Mouse (Mus musculus) heart, embryonic 13.5 days (tissue): ENCODE measurements around the gene Smyd4. TPM values are rescaled to one million over a fixed set of nuclear protein-coding genes. Genes with fewer than 3 reads are reported as not detected.

Experiments
- ATAC-seq: fragments of 200-750 bp; cut with Nextera tagmentation; 2 replicates; pipeline ENCODE4 v1.8.0; 2017; ENCODE audit warnings: moderate TSS enrichment; ENCODE audit not compliant: insufficient number of reproducible peaks, low FRiP score, low TSS enrichment; ENCODE audit errors: extremely low read depth
- H3K27ac ChIP-seq: fragments of 300-500 bp; sonication (generic); replicated peaks from 2 replicates; pipeline ENCODE4 v1.5.1; 2015; ENCODE audit warnings: moderate library complexity, mild to moderate bottlenecking, inconsistent platforms
- H3K27me3 ChIP-seq: fragments of 300-500 bp; sonication (generic); replicated peaks from 2 replicates; pipeline ENCODE4 v1.6.1; 2015; ENCODE audit warnings: mild to moderate bottlenecking, inconsistent platforms
- H3K36me3 ChIP-seq: fragments of 300-500 bp; sonication (generic); 2 replicates; pipeline ENCODE4 v1.6.1; 2015; ENCODE audit warnings: mild to moderate bottlenecking, inconsistent platforms
- H3K4me1 ChIP-seq: fragments of 300-500 bp; sonication (generic); 2 replicates; pipeline ENCODE4 v1.6.1; 2015; ENCODE audit warnings: inconsistent platforms
- H3K4me2 ChIP-seq: fragments of 300-500 bp; sonication (generic); 2 replicates; pipeline ENCODE4 v1.6.1; 2015; ENCODE audit warnings: inconsistent platforms, mild to moderate bottlenecking, moderate library complexity
- H3K4me3 ChIP-seq: fragments of 300-500 bp; sonication (generic); 2 replicates; pipeline ENCODE4 v1.5.1; 2015; ENCODE audit warnings: moderate library complexity, mild to moderate bottlenecking, inconsistent platforms
- H3K9ac ChIP-seq: fragments of 300-500 bp; sonication (generic); 2 replicates; pipeline ENCODE4 v1.6.1; 2015; ENCODE audit warnings: inconsistent platforms, mild to moderate bottlenecking, moderate library complexity
- H3K9me3 ChIP-seq: fragments of 300-500 bp; sonication (generic); 2 replicates; pipeline ENCODE4 v1.6.1; 2016; ENCODE audit warnings: inconsistent platforms
- WGBS: fragments of 180-500 bp; shearing (Covaris S2); methylation state at CpG from one replicate; pipeline ENCODE4 v1.1.7; 2015; ENCODE audit warnings: mixed read lengths; 5-methylcytosine and 5-hydroxymethylcytosine counted together
- polyA plus RNA-seq: library from polyadenylated mRNA; unstranded; fragments of >200 nt; fragmentation: Nextera tagmentation; extraction: Ambion mirVana; gene quantifications from 2 replicates; pipeline ENCODE4 v1.2.1, GENCODE M21; 2015

Smyd4 gene
- polyA plus RNA-seq, 1 experiment from 2014 or later = 12.9 TPM

GRCm38 (mm10) chr11:75439363-75439762 lies 91.1 kb downstream of the Smyd4 start, which contains the start of gene Serpinf2:
Serpinf2 (minus strand) TSS chr11:75439591.
- H3K27ac ChIP-seq = no peak within 1 kb of the TSS
- H3K4me1 ChIP-seq = 0 out of 2 replicates have a peak, but pooled peaks cover 5% of the 10 kb centered on the region
- H3K27me3 ChIP-seq = no peaks in the 10 kb centered on the region
- ATAC-seq = no peak
- H3K4me2 ChIP-seq = no peak within 1 kb of the TSS
- 85% methylated on average over 6 of the region's 6 CpGs for WGBS
- no peak within 1 kb of the TSS for H3K4me3 ChIP-seq
- H3K9ac ChIP-seq = no peak within 1 kb of the TSS
- H3K9me3 ChIP-seq = peaks cover 2% of the 10 kb centered on the region; the same call in 1 of the 2 replicates
- H3K36me3 ChIP-seq = peaks cover 30% of the 10 kb centered on the region

GRCm38 (mm10) chr11:75439951-75440350 lies 91.7 kb downstream of the Smyd4 start:
- H3K4me2 ChIP-seq = no peak overlapping the region
- 0 out of 2 replicates have a peak, but pooled peaks cover 5% of the 10 kb centered on the region for H3K4me1 ChIP-seq
- no peak overlapping the region for H3K27ac ChIP-seq
- no peaks in the 10 kb centered on the region for H3K9me3 ChIP-seq
- H3K36me3 ChIP-seq = peaks cover 36% of the 10 kb centered on the region
- no peak overlapping the region for H3K9ac ChIP-seq
- no peak overlapping the region for H3K4me3 ChIP-seq
- H3K27me3 ChIP-seq = no peaks in the 10 kb centered on the region
- 77% methylated on average over 3 of the region's 3 CpGs for WGBS
- no peak for ATAC-seq

DNA sequence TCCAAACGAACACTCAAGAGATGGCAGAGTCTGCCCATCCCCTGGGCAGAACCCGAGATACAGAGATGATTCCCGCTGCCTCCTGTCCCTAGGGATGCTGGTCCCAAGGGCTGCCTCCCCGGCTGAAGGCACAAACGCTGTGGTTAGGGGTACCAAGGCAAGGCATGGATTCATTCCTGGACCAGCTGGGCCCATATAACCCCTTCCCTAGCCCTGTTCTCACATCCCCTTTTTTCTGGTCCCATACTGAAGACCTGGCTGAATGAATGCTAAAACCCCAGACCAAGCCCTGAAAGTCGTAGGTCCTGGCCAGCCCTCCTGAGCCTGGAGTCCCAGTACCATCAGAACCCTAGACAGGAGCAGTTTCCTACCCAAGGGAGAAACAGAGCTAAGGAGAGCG lies 92.8 kb downstream of the Smyd4 start:
- no peak overlapping the region for H3K9ac ChIP-seq
- H3K4me3 ChIP-seq = no peak overlapping the region
- H3K36me3 ChIP-seq = peaks cover 47% of the 10 kb centered on the region
- no peaks in the 10 kb centered on the region for H3K27me3 ChIP-seq
- H3K27ac ChIP-seq = no peak overlapping the region
- no peaks in the 10 kb centered on the region for H3K9me3 ChIP-seq
- H3K4me2 ChIP-seq = no peak overlapping the region
- WGBS = 84% methylated on average over 7 of the region's 7 CpGs
- H3K4me1 ChIP-seq = 0 out of 2 replicates have a peak, but pooled peaks cover 5% of the 10 kb centered on the region
- no peak for ATAC-seq

DNA sequence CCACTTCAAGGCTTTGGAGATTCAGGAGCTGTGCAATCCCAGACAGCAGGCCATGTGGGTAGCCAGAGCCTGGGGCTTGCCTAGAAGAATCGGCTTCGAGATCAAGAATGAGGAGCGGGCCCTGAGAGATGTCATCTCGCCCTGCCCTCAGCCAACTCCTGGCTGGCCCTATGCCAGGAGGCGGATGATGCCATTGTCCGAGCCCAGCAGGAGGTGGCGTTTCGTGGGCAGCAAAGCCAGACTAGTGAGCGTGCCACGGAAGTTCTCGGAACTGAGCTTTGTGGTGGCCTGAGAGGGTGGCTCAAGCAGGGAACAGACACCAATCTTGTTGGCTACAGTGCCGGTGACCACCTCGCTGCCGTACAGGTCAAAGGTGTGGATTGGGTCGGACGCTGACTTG lies 93.4 kb downstream of the Smyd4 start:
- no peaks in the 10 kb centered on the region for H3K9me3 ChIP-seq
- WGBS = 88% methylated on average over 16 of the region's 16 CpGs
- 0 out of 2 replicates have a peak, but pooled peaks cover 5% of the 10 kb centered on the region for H3K4me1 ChIP-seq
- ATAC-seq = no peak
- H3K27ac ChIP-seq = no peak overlapping the region
- no peak overlapping the region for H3K9ac ChIP-seq
- H3K4me2 ChIP-seq = no peak overlapping the region
- peaks cover 52% of the 10 kb centered on the region for H3K36me3 ChIP-seq
- no peak overlapping the region for H3K4me3 ChIP-seq
- no peaks in the 10 kb centered on the region for H3K27me3 ChIP-seq

GRCm38 (mm10) chr11:75443711-75444110 lies 95.5 kb downstream of the Smyd4 start:
- no peak overlapping the region for H3K4me3 ChIP-seq
- H3K9ac ChIP-seq = no peak overlapping the region
- H3K9me3 ChIP-seq = no peaks in the 10 kb centered on the region
- H3K4me2 ChIP-seq = no peak overlapping the region
- 66% methylated on average over 8 of the region's 8 CpGs for WGBS
- peaks cover 73% of the 10 kb centered on the region for H3K36me3 ChIP-seq
- no peak for ATAC-seq
- no peaks in the 10 kb centered on the region for H3K4me1 ChIP-seq
- H3K27ac ChIP-seq = no peak overlapping the region
- no peaks in the 10 kb centered on the region for H3K27me3 ChIP-seq

- WGBS = 75% methylated on average over 3 of the region's 3 CpGs
- no peak for ATAC-seq
- peak overlapping the region; percentile 34; the same call in 1 of the 2 replicates for H3K4me2 ChIP-seq
- no peak overlapping the region for H3K4me3 ChIP-seq
- no peaks in the 10 kb centered on the region for H3K27me3 ChIP-seq
- H3K9me3 ChIP-seq = no peaks in the 10 kb centered on the region
- H3K4me1 ChIP-seq = peaks cover 22% of the 10 kb centered on the region
- peaks cover 76% of the 10 kb centered on the region for H3K36me3 ChIP-seq
- no peak overlapping the region for H3K27ac ChIP-seq
- H3K9ac ChIP-seq = no peak overlapping the region
Measured at GRCm38 (mm10) chr11:75448575-75448974, 100.3 kb downstream of the Smyd4 start.

GRCm38 (mm10) chr11:75449695-75450094 lies 101.5 kb downstream of the Smyd4 start:
- H3K9me3 ChIP-seq = no peaks in the 10 kb centered on the region
- no peaks in the 10 kb centered on the region for H3K27me3 ChIP-seq
- H3K4me2 ChIP-seq = peak overlapping the region; percentile 34
- WGBS = 62% methylated on average over 7 of the region's 7 CpGs
- H3K4me1 ChIP-seq = peaks cover 29% of the 10 kb centered on the region
- 0 out of 2 replicates have a peak overlapping the region, but pooled peaks have one; percentile 4 for H3K4me3 ChIP-seq
- H3K27ac ChIP-seq = no peak overlapping the region
- peak overlapping the region; percentile 21; the same call in 1 of the 2 replicates for H3K9ac ChIP-seq
- peaks cover 65% of the 10 kb centered on the region for H3K36me3 ChIP-seq
- ATAC-seq = no peak

DNA sequence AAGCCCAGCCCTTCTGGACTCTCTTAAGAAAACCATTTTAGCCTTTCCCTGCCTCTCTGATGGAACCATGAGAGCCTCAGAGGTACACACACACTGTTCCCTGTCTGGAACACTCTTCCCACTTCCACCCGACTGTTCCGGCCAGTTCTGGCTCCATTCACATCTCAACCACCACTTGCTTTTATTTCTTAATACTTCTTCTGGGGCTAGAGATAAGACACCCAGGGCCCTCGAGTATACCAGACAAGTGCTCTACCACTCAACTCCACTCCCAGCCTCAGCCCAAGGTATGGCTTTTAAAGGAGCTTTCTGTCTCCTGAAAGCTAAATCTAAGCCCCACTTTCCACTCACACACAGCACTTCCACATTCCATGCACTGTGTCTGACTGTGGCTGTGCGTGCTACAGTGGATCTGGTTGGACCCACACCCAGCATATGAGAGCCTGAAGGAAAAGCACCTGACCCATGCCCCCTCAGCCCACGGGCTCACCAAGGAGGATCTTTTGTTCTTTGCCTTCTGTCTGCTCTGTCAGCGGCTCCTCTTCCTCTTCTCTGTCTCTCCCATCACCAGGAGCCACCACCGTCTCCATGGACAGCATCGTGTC lies 102.2 kb downstream of the Smyd4 start:
- no peaks in the 10 kb centered on the region for H3K27me3 ChIP-seq
- H3K27ac ChIP-seq = no peak overlapping the region
- peaks cover 35% of the 10 kb centered on the region for H3K4me1 ChIP-seq
- peaks cover 58% of the 10 kb centered on the region for H3K36me3 ChIP-seq
- H3K4me2 ChIP-seq = peak overlapping the region; percentile 34
- H3K4me3 ChIP-seq = 0 out of 2 replicates have a peak overlapping the region, but pooled peaks have one; percentile 5
- H3K9ac ChIP-seq = peak overlapping the region; percentile 61; the same call in 1 of the 2 replicates
- WGBS = 68% methylated on average over 8 of the region's 8 CpGs
- no peak for ATAC-seq
- no peaks in the 10 kb centered on the region for H3K9me3 ChIP-seq

DNA sequence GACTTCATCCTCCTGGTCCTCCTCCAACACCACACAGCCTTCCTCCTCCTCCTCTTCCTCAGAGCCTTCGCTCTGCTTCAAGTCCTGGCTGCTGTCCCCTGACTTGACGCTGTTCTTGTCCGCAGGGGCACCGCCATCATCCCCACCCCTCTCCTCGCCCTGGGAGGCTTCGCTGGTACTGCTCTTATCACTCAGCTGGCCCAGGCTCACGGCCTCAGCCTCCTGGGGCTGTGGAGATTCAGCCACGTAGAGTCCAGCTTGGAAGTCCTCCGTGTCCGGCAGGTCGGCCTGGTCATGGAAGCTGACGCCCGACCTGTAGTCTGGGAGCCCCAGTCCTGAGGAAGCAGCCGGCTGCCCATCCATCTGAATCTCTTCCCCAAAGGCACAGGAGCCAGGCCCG lies 102.7 kb downstream of the Smyd4 start:
- Histone ChIP-seq H3K27ac (no peak overlapping the region), H3K4me2 (peak overlapping the region; percentile 34)

GRCm38 (mm10) chr11:75452081-75452480 lies 103.8 kb downstream of the Smyd4 start:
- Histone ChIP-seq H3K27me3 (no peaks in the 10 kb centered on the region), H3K9me3 (no peaks in the 10 kb centered on the region), H3K36me3 (peaks cover 42% of the 10 kb centered on the region), H3K4me2 (no peak overlapping the region), H3K27ac (no peak overlapping the region), H3K9ac (no peak overlapping the region), H3K4me3 (no peak overlapping the region), H3K4me1 (peaks cover 35% of the 10 kb centered on the region)
- ATAC-seq = no peak
- WGBS = 86% methylated on average over 8 of the region's 8 CpGs

More for the DNA sequence above, 102.7 kb downstream of the Smyd4 start:
- Histone ChIP-seq H3K4me1 (peaks cover 35% of the 10 kb centered on the region), H3K9me3 (no peaks in the 10 kb centered on the region), H3K9ac (peak overlapping the region; percentile 61), H3K27me3 (no peaks in the 10 kb centered on the region), H3K36me3 (peaks cover 53% of the 10 kb centered on the region), H3K4me3 (0 out of 2 replicates have a peak overlapping the region, but pooled peaks have one; percentile 5)
- no peak for ATAC-seq
- 75% methylated on average over 15 of the region's 15 CpGs for WGBS

DNA sequence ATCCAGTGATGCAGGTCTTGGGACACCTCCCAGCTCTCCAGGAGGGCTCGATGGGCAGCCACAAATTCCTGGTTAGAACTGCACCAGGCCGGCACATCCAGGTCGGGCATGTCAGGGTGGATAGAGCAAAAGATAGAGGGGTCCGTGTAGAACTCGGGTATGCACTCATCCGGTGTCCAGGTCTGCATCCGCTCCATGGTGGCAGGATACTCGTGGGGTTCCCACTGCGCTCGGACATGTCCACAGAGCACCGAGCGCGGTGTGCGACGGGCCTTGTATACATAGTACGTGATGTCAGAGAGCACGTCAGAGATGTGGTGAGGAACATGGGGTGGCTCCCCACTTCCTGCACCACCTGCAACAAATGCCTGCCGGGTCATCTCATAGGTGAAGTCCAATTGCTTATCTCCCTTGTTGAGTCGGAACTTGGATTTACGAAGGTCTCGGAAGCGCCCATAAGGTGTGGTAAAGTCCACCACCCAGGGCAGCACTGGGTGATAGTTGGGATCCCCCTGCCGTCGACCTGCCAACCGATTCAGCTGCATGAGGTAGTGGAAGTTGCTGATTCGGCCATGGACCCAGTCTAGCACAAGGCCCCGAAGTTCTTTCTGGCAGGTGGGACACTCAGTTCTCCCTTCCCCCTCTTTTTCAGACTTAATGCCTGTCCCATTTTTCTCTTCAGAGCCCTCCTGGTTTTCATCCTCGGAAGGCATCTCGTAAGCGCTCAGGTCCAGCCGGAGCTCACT lies 104.8 kb downstream of the Smyd4 start:
- H3K4me2 ChIP-seq = peak overlapping the region; percentile 100
- ATAC-seq = no peak
- no peaks in the 10 kb centered on the region for H3K27me3 ChIP-seq
- peaks cover 35% of the 10 kb centered on the region for H3K4me1 ChIP-seq
- no peaks in the 10 kb centered on the region for H3K9me3 ChIP-seq
- peaks cover 33% of the 10 kb centered on the region for H3K36me3 ChIP-seq
- H3K4me3 ChIP-seq = peak overlapping the region; percentile 65; the same call in 1 of the 2 replicates
- H3K27ac ChIP-seq = no peak overlapping the region
- peak overlapping the region; percentile 88; the same call in 1 of the 2 replicates for H3K9ac ChIP-seq
- 88% methylated on average over 31 of the region's 31 CpGs for WGBS
